In the genomic region with DNA sequence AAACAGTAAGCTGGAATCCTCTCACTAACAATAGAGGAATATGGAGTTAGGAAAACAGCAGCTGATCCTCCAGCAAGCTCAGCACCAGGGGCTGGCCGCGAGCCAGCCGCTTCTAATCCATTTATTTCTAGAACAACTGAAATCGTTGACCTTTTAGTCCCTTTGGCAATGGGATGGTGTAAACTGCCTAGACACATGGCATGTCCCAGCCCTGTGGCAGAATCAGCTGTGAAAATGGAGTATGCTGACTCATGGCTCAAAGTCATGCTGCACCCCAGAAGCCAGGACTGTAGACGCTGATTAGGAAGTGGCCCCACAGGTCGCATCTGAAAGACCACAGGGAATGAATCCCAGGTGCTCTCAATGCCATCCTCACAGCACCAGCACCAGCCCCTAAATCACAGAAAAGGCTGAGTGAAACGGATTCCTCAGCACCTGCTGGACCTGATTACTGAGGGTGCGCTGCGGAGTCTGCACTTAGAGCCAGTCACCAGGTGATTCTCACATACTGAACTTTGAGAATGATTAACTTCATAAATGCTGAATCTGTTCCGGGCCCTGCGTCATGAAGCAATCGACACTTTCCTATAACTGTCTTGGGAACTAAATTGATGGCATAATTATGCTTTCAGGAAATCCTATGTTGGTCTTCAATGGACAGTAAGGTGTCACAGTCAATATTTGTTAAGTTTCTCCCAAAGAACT, we compare ENCODE assay signal across 12 mouse cellular contexts. TPM values are rescaled to one million over a fixed set of nuclear protein-coding genes. Genes with fewer than 3 reads are reported as not detected.
A peak's percentile ranks its signal among the peaks of the same experiment; 100 is the strongest.
DNase-seq lines count a peak whose midpoint lies in the region; ATAC-seq and TF ChIP-seq lines count a peak whose summit lies in the region.
"Had no signal": no experiment of that assay in that cellular context is flagged by ENCODE, and none has a peak within 500 bp of the region (broad histone marks: within the 10 kb centered on the region; RNA-seq: fewer than 3 reads in every experiment).

No protein-coding gene starts in this region.

- H3K9ac ChIP-seq in forebrain, embryonic 14.5 days (ENCODE audit: low read length), result no peak overlapping the region
- no peak overlapping the region for H3K9ac ChIP-seq in forebrain, postnatal 0 days
- no peak overlapping the region for H3K9ac ChIP-seq in intestine, embryonic 14.5 days (ENCODE audit: low read length)
- H3K9ac ChIP-seq: limb, embryonic 13.5 days had no signal

- no peak overlapping the region for H3K4me2 ChIP-seq in forebrain, embryonic 14.5 days (ENCODE audit: low read length)
- H3K4me2 ChIP-seq in forebrain, postnatal 0 days (ENCODE audit: low read depth), result no peak overlapping the region
- no peak overlapping the region for H3K4me2 ChIP-seq in intestine, embryonic 14.5 days (ENCODE audit: low read length)
- H3K4me2 ChIP-seq: limb, embryonic 13.5 days had no signal

- H3K27ac ChIP-seq in forebrain, embryonic 14.5 days (ENCODE audit: low read depth, low read length), result no peak overlapping the region
- no peak overlapping the region for H3K27ac ChIP-seq in forebrain, postnatal 0 days (ENCODE audit: low read depth, low read length)
- no peak overlapping the region for H3K27ac ChIP-seq in intestine, embryonic 14.5 days (ENCODE audit: low read depth)
- H3K27ac ChIP-seq: gastrocnemius, adult 2 months; limb, embryonic 13.5 days had no signal

- WGBS in forebrain, embryonic 14.5 days, result 73% methylated on average over 12 of the region's 12 CpGs
- WGBS in forebrain, postnatal 0 days, result 71% methylated on average over 12 of the region's 12 CpGs
- 57% methylated on average over 12 of the region's 12 CpGs for WGBS in intestine, embryonic 14.5 days

- H3K36me3 ChIP-seq in forebrain, embryonic 14.5 days (ENCODE audit: control insufficient read depth, insufficient read depth, low read length), result no peaks in the 10 kb centered on the region
- H3K36me3 ChIP-seq in forebrain, postnatal 0 days (ENCODE audit: insufficient read depth), result no peaks in the 10 kb centered on the region
- H3K36me3 ChIP-seq in intestine, embryonic 14.5 days (ENCODE audit: control insufficient read depth, insufficient read depth, low read length), result no peaks in the 10 kb centered on the region
- H3K36me3 ChIP-seq: limb, embryonic 13.5 days had no signal

- no peaks in the 10 kb centered on the region for H3K9me3 ChIP-seq in forebrain, embryonic 14.5 days (replicated peaks; ENCODE audit: control insufficient read depth, low read length)
- H3K9me3 ChIP-seq in forebrain, postnatal 0 days (ENCODE audit: low read length), result no peaks in the 10 kb centered on the region
- H3K9me3 ChIP-seq in intestine, embryonic 14.5 days (ENCODE audit: control insufficient read depth, low read length), result no peaks in the 10 kb centered on the region
- H3K9me3 ChIP-seq: limb, embryonic 13.5 days had no signal

- intact Hi-C loops in left cerebral cortex, postnatal 4 days (cut with DNase I), result no loop called here
- intact Hi-C loops in left cerebral cortex, postnatal 36 days (cut with DNase I), result no loop called here

- peak; percentile 52; the same call in 1 of the 2 replicates for ATAC-seq in forebrain, embryonic 14.5 days
- no peak for ATAC-seq in forebrain, postnatal 0 days
- ATAC-seq in intestine, embryonic 14.5 days (replicated peaks; ENCODE audit: low FRiP score, low TSS enrichment, low read depth), result 0 out of 2 replicates have a peak, but pooled peaks have one; percentile 47

- no peaks in the 10 kb centered on the region for H3K27me3 ChIP-seq in forebrain, embryonic 14.5 days (replicated peaks; ENCODE audit: control insufficient read depth, insufficient read depth, low read length)
- no peaks in the 10 kb centered on the region for H3K27me3 ChIP-seq in forebrain, postnatal 0 days (ENCODE audit: insufficient read depth, low read length)
- no peaks in the 10 kb centered on the region for H3K27me3 ChIP-seq in intestine, embryonic 14.5 days (replicated peaks; ENCODE audit: control insufficient read depth, insufficient read depth, low read length)
- H3K27me3 ChIP-seq: limb, embryonic 13.5 days had no signal

- no peak overlapping the region for H3K4me3 ChIP-seq in forebrain, embryonic 14.5 days (ENCODE audit: low read depth, low read length)
- H3K4me3 ChIP-seq in forebrain, postnatal 0 days (ENCODE audit: low read depth, low read length), result no peak overlapping the region
- H3K4me3 ChIP-seq in intestine, embryonic 14.5 days (ENCODE audit: low read depth, low read length), result no peak overlapping the region
- H3K4me3 ChIP-seq: gastrocnemius, adult 2 months; limb, embryonic 13.5 days; myocyte had no signal

- peak; percentile 50 for DNase-seq in forebrain, embryonic 14.5 days (ENCODE audit: low spot score)
- DNase-seq in forebrain, postnatal 0 days, result no peak
- DNase-seq in left cerebral cortex, postnatal 4 days, result peak; percentile 38
- no peak for DNase-seq in left cerebral cortex, adult 9 months (ENCODE audit: low spot score in 2 of 2)
- DNase-seq in intestine, embryonic 14.5 days (ENCODE audit: low spot score), result no peak
- DNase-seq in retina, adult 2 months (ENCODE audit: low read depth, low spot score), result peak; percentile 16
- no peak for DNase-seq in left cerebral cortex, postnatal 36 days (ENCODE audit: low spot score in 2 of 2)
- DNase-seq in spleen, postnatal 14 days (ENCODE audit: low spot score in 2 of 2), result no peak
- DNase-seq: gastrocnemius, adult 2 months; lung, postnatal 14 days had no signal

- TF ChIP-seq CTCF in forebrain, postnatal 0 days (IDR thresholded peaks at IDR 0.05; ENCODE audit: low read depth), result no peak

- H3K4me1 ChIP-seq in forebrain, embryonic 14.5 days (ENCODE audit: control insufficient read depth, insufficient read depth, low read length), result no peaks in the 10 kb centered on the region
- H3K4me1 ChIP-seq in forebrain, postnatal 0 days (ENCODE audit: insufficient read depth), result no peaks in the 10 kb centered on the region
- H3K4me1 ChIP-seq in intestine, embryonic 14.5 days (replicated peaks; ENCODE audit: control insufficient read depth, insufficient read depth, low read length), result no peaks in the 10 kb centered on the region
- H3K4me1 ChIP-seq: limb, embryonic 13.5 days had no signal

RNA-seq across cellular contexts. Expression of a gene that starts 26.5 kb away (rescaled TPM):
- polyA plus RNA-seq in forebrain, embryonic 14.5 days (2014; fragmentation: Nextera tagmentation; extraction: Ambion mirVana), result 61.0 and 67.3 TPM in 2 replicates
- 45.4 and 50.4 TPM in 2 replicates for total RNA-seq in forebrain, postnatal 0 days (2014; rRNA removed)
- polyA plus RNA-seq in forebrain, postnatal 0 days (2015; fragmentation: Nextera tagmentation; extraction: Ambion mirVana), result 25.9 and 28.6 TPM in 2 replicates
- 10 to 100 TPM; 28.9 to 37.2 TPM for total RNA-seq in left cerebral cortex, postnatal 4 days (2021)
- 18.5 and 25.0 TPM in 2 replicates for polyA plus RNA-seq in intestine, embryonic 14.5 days (2014; fragmentation: Nextera tagmentation; extraction: Ambion mirVana)
- total RNA-seq in left cerebral cortex, postnatal 36 days (2021), result 1 to 10 TPM in 1 of 2 experiments, under 1 TPM in 1; 0.63 to 1.0 TPM

Comparison
In these comparisons a context has a peak if more than half of its experiments do, and no peak if none do; other contexts are left out.
1. DNase-seq: peak in forebrain, embryonic 14.5 days (single experiment), left cerebral cortex, postnatal 4 days (single experiment) and retina, adult 2 months (single experiment); none in forebrain, postnatal 0 days (single experiment), left cerebral cortex, adult 9 months (0 of 2), intestine, embryonic 14.5 days (single experiment), left cerebral cortex, postnatal 36 days (0 of 2) and spleen, postnatal 14 days (0 of 2).
2. RNA of a gene that starts 26.5 kb away (total RNA-seq): 45.4 to 50.4 TPM in forebrain, postnatal 0 days and 28.9 to 37.2 TPM in left cerebral cortex, postnatal 4 days; 0.63 to 1.0 TPM in left cerebral cortex, postnatal 36 days; every median in the first group is over 10 times any median in the second.